Mouse (Mus musculus): ENCODE measurements at regions not wholly inside any gene's neighbourhood (a gene's known extent, or its start where the extent isn't known, plus 50 kb on each side); places are given as distances from the start of the nearest gene placed in this dataset.

DNA sequence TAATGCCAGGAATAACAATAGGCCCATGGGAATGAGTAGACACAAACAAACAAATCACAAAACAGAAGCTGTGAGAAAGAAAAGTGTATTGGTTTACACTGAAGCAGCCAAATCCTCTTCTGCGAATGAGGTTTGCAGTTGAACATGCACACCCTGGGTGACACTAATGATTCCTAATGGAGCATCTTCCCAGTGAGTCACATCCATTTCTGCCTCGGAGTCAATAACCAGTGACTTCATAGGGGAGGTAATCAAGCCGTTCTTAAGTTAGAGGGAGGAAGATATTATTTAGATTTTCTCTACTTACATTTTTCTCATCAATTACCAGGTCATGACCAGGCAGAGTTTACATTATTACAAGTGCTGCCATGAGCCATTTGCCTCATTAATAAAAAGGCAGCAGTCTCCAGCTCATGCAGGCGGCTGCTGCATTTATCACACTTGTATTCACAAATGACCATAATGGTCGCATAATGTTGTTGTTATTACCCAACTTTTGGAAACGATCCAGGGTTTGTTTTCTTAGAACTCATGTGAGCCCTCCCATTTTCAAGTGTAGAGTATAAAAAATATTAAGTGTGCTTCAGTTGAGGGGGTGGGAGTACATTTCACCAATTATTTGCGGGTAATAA lies 112.6 kb upstream of the B3gat2 start:
- Histone ChIP-seq H3K9me3 (replicated peaks; ENCODE audit: insufficient read depth, low read length) (no peaks in the 10 kb centered on the region), H3K27me3 (ENCODE audit: control insufficient read depth in 1 of 2, insufficient read depth in 2 of 2, low read length in 2 of 2) (no peaks in the 10 kb centered on the region), H3K27ac (ENCODE audit: control insufficient read depth, low read depth, low read length) (no peak overlapping the region), H3K9ac (ENCODE audit: control insufficient read depth, low read depth, low read length, poor library complexity, severe bottlenecking) (no peak overlapping the region), H3K4me1 (ENCODE audit: control insufficient read depth in 1 of 2, insufficient read depth in 2 of 2, low read length in 2 of 2) (no peaks in the 10 kb centered on the region), H3K4me3 (ENCODE audit: control insufficient read depth in 1 of 2, insufficient read depth in 1 of 2, low read depth in 2 of 2, low read length in 2 of 2) (no peak overlapping the region), H3K79me2 (ENCODE audit: control insufficient read depth, insufficient read depth, low read length, poor library complexity) (no peaks in the 10 kb centered on the region), H3K36me3 (ENCODE audit: control insufficient read depth in 1 of 2, insufficient read depth in 2 of 2, low read length in 2 of 2) (no peaks in the 10 kb centered on the region)
- TF ChIP-seq POLR2AphosphoS2 (IDR thresholded peaks at IDR 0.05; ENCODE audit: low read length) = no peak
- no peak for TF ChIP-seq ELF1 (IDR thresholded peaks at IDR 0.05; ENCODE audit: low read depth, low read length)
- no peak for TF ChIP-seq NRF1 (IDR thresholded peaks at IDR 0.05; ENCODE audit: insufficient read depth, low read depth, low read length, poor library complexity, severe bottlenecking)
- no peak for TF ChIP-seq MAX (IDR thresholded peaks at IDR 0.05; ENCODE audit: low read length)
- TF ChIP-seq RAD21 (IDR thresholded peaks at IDR 0.05; ENCODE audit: low read depth, low read length) = no peak
- DNase-seq (ENCODE audit: low read depth, low spot score) = no peak

DNA sequence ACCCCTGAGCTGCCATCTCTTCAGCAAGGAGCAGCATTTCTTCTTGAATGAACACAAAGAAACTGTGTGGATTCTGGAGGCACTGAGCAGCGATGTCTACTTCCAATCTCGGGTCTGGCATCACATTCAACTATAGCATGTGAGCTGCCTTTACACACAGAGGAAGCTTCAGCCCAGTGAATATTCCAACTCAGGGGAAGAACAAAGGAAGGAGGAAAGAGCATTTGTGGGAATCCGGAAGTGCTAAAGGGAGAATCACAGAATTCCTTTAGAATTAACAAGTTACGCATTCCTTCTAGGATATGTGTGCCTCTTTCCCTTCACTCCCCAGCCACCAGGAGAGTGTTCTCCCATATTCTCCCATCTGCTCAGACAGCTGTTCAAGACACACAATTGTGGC lies 111.7 kb upstream of the B3gat2 start:
- H3K9ac ChIP-seq (ENCODE audit: control insufficient read depth, low read depth, low read length, poor library complexity, severe bottlenecking) = no peak overlapping the region
- no peak for DNase-seq (ENCODE audit: low read depth, low spot score)
- H3K4me3 ChIP-seq (ENCODE audit: control insufficient read depth in 1 of 2, insufficient read depth in 1 of 2, low read depth in 2 of 2, low read length in 2 of 2) = no peak overlapping the region
- TF ChIP-seq NRF1 (IDR thresholded peaks at IDR 0.05; ENCODE audit: insufficient read depth, low read depth, low read length, poor library complexity, severe bottlenecking) (no peak), ETS1 (IDR thresholded peaks at IDR 0.05; ENCODE audit: low read depth, low read length) (no peak), TCF12 (IDR thresholded peaks at IDR 0.05; ENCODE audit: low read depth, low read length) (no peak), KAT2A (conservative IDR thresholded peaks at IDR 0.05; ENCODE audit: low read depth, low read length) (no peak), ZC3H11A (IDR thresholded peaks at IDR 0.05; ENCODE audit: low read depth, low read length) (no peak), JUND (IDR thresholded peaks at IDR 0.05; ENCODE audit: low read depth, low read length) (no peak), USF1 (IDR thresholded peaks at IDR 0.05; ENCODE audit: low read depth, low read length) (no peak), SIN3A (IDR thresholded peaks at IDR 0.05; ENCODE audit: low read length) (no peak), CTCF (IDR thresholded peaks at IDR 0.05 in 2 of 3, conservative IDR thresholded peaks at IDR 0.05 in 1 of 3; ENCODE audit: control insufficient read depth in 1 of 3, insufficient read depth in 1 of 3, low read depth in 2 of 3, low read length in 3 of 3, poor library complexity in 1 of 3, severe bottlenecking in 1 of 3) (no peak), MXI1 (IDR thresholded peaks at IDR 0.05; ENCODE audit: low read depth, low read length) (no peak), POLR2AphosphoS5 (IDR thresholded peaks at IDR 0.05; ENCODE audit: borderline replicate concordance, low read depth, low read length) (no peak), TAL1 (IDR thresholded peaks at IDR 0.05; ENCODE audit: low read length) (no peak), BHLHE40 (IDR thresholded peaks at IDR 0.05; ENCODE audit: borderline replicate concordance, low read depth, low read length) (no peak), HCFC1 (IDR thresholded peaks at IDR 0.05; ENCODE audit: low read depth, low read length) (no peak), NELFE (IDR thresholded peaks at IDR 0.05; ENCODE audit: low read depth, low read length) (no peak), MYB (IDR thresholded peaks at IDR 0.05; ENCODE audit: low read depth, low read length) (no peak), SMC3 (IDR thresholded peaks at IDR 0.05; ENCODE audit: low read depth, low read length) (no peak)
- no peaks in the 10 kb centered on the region for H3K27me3 ChIP-seq (ENCODE audit: control insufficient read depth in 1 of 2, insufficient read depth in 2 of 2, low read length in 2 of 2)
- no peaks in the 10 kb centered on the region for H3K36me3 ChIP-seq (ENCODE audit: control insufficient read depth in 1 of 2, insufficient read depth in 2 of 2, low read length in 2 of 2)
- H3K4me1 ChIP-seq (ENCODE audit: control insufficient read depth in 1 of 2, insufficient read depth in 2 of 2, low read length in 2 of 2) = no peaks in the 10 kb centered on the region
- H3K27ac ChIP-seq (ENCODE audit: control insufficient read depth, low read depth, low read length) = no peak overlapping the region
- H3K79me2 ChIP-seq (ENCODE audit: control insufficient read depth, insufficient read depth, low read length, poor library complexity) = no peaks in the 10 kb centered on the region
- no peaks in the 10 kb centered on the region for H3K9me3 ChIP-seq (replicated peaks; ENCODE audit: insufficient read depth, low read length)

All from MEL (cell line).